Mouse (Mus musculus) bone marrow, adult 2 months (tissue): ENCODE measurements around the gene Tbc1d1.

Experiments
- CTCF ChIP-seq: fragments of 200-500 bp; IDR thresholded peaks from 2 replicates; pipeline ENCODE4 v1.5.1; 2011; ENCODE audit warnings: low read length, control low read depth; ENCODE audit not compliant: control insufficient read depth, insufficient read depth
- POLR2A ChIP-seq: fragments of 200-500 bp; IDR thresholded peaks from 2 replicates; pipeline ENCODE4 v1.6.1; 2011; ENCODE audit warnings: low read depth, mild to moderate bottlenecking, control low read depth, low read length, borderline replicate concordance; ENCODE audit not compliant: control insufficient read depth

DNA sequence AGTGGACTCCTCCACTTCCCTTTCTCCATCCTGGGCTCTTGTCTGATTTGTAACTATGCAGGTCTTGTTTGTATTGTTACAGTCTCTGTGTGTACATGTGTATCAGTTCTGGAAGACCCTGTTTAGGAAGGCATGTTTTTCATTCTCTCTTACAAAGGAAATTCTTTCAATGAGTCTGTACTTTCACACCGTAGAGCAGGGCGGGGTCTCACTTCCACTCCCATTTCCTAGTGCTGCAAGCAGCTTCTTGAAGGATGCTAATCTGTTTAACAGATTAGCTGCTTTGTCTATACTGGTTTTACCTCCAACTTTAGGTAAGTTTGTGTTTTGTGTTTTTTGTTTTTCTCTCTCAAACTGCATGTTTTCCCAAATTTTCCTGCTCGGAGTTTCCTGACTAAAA is 230.9 kb downstream of the Tbc1d1 start:
- TF ChIP-seq POLR2A: no peak
- TF ChIP-seq CTCF: no peak
